Mouse (Mus musculus): ENCODE measurements at regions not wholly inside any gene's neighbourhood (a gene's known extent, or its start where the extent isn't known, plus 50 kb on each side); places are given as distances from the start of the nearest gene placed in this dataset.

- no peak for DNase-seq (ENCODE audit: low spot score)
These were observed 1358.3 kb downstream of the Lrfn5 start for GRCm38 (mm10) chr12:62881202-62881601.

- DNase-seq (ENCODE audit: low spot score) = peak; percentile 20
These were observed 1370.1 kb downstream of the Lrfn5 start for GRCm38 (mm10) chr12:62892851-62893632.

All from gastrocnemius, adult 18-20 months (tissue).